Mouse (Mus musculus): ENCODE measurements around the gene Mrpl22.
"Not testable (repeated sequence)": the region's sequence is repeated elsewhere in the genome, so short reads cannot be mapped to it uniquely, and the experiment has no call there.

- TF ChIP-seq CTCF (IDR thresholded peaks at IDR 0.05; ENCODE audit: borderline replicate concordance, insufficient read depth, low read depth, low read length); POLR2A (IDR thresholded peaks at IDR 0.05; ENCODE audit: borderline replicate concordance, insufficient read depth, low read length): not testable (repeated sequence)
Observed at GRCm38 (mm10) chr11:58224872-58225271, 53.4 kb downstream of the Mrpl22 start.
